Mouse (Mus musculus): ENCODE data around the gene Fem1a.
A peak's percentile ranks its signal among the peaks of the same experiment; 100 is the strongest.

Fem1a gene

GRCm38 (mm10) chr17:56256239-56256881 lies at the start of gene Fem1a:
TSS of gene Fem1a (plus strand) at chr17:56256810.
- DNase-seq (ENCODE audit: low spot score) = peak; percentile 97

DNA sequence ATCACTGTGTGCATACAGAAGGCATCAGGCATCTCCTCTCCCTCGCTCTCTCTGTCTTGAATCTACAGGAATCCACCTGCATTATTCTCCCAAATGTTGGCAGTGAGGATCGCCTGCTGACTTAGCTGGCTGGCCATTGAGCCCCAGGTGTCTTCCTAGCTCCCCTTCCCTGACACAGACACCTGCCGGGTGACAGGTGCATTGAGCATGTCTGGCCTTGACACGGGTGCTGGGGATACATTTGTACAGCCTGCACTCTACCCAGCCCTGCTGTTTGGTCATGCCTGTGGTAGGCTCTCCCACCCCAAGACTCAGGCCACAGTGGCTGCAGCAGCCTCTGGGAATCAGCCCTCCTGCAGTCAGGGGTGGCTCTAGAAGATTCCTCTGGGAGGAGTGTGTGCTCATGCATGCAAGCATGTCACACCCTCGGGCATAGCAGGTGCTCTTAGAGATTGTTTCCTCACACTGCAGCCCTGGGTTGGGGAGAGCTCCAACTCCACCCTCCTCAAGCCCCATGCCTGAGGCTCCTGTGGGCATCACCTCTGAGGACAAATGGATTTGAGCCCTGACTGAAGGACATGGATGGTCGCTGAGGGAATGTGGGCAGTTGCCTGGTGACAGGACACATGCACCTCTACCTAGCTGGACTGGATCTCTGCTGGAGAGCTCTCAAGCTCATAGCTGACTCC lies 49.5 kb upstream of the Fem1a start:
- DNase-seq (ENCODE audit: low spot score) = no peak

- no peak for DNase-seq (ENCODE audit: low spot score)
Observed at GRCm38 (mm10) chr17:56207963-56208530, 48.6 kb upstream of the Fem1a start.

- DNase-seq (ENCODE audit: low spot score) = no peak
Observed at GRCm38 (mm10) chr17:56208821-56209220, 47.8 kb upstream of the Fem1a start.

DNA sequence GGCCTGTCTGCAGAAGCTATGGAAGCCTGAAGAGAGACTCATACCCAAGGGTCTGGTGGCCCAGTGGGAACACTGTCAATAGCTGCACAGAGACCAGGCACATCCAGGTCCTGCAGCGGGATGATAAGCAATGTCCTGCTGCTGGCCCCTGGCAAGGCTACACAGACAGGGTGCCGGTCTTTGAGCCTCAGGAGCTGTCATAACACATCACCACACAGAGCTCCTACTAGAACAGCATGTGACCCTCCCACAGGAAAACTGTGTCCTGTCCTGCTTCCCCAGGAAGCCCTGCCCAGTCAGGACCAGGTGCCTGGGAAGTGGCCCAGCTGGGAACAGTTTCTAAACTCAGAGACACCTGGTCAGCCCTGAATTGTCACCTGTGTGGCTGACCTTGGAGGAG lies 45.5 kb upstream of the Fem1a start:
- DNase-seq (ENCODE audit: low spot score) = no peak

DNA sequence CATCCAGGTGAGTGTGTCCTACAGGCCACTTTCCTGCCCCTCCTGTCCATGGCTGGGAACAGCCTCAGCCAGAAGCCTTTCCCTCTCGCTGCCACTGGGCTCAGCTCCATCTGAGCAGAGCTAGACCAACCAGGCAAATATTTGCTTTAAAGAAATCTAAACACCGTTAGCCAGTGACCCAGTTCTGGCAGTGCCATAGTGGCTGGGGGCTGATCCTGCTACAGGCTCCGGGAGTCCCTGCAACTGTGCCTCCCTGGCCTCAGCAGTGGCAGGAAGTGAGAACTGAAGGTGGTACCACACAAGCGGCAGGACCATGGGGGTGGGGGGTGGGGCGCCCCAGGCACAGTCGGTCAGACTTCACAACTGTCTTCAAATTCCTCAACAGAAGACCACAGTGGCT lies 43.9 kb upstream of the Fem1a start:
- DNase-seq (ENCODE audit: low spot score) = no peak

- DNase-seq (ENCODE audit: low spot score) = no peak
Observed at GRCm38 (mm10) chr17:56214229-56214628, 42.4 kb upstream of the Fem1a start.

GRCm38 (mm10) chr17:56217670-56218069 lies 38.9 kb upstream of the Fem1a start:
- DNase-seq (ENCODE audit: low spot score) = no peak

DNA sequence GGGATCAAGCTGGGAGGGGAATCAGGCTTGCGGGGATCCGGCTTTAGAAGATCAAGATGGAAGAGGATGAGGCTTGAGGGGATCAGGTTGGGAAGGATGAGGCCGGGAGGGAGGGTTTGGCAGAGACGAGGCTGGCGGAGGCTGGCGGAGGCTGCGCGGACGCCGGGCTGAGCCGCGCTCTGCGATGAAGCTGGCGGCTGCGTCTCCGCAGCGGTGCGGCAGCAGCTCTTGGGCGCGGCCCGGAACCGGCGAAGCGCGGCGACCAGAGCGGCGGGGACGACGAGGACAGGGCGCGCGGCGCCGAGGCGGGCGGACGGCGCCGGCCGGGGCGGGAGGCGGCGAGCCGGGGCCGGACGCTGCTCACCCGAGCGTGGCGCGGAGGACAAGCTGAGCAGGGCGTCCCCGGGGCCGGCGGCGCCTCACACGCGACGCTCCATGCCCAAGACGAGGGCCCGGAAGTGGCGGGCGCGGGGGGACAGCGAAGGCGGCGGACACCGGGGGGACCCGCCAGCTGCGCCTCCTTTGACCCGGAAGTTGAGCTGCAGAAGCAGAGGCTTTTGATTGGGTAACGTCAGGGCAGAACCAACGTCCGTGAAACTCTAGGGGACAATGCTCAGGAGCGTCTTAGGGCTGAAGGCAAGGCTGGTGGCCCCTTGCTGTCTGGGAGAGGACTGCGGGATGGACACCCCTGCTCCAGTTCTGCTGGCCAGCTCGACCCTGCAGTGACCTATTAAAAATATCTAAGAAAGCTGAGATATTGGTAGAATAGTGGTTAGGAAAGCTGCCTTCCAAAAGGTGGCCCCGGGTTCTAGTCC lies 38.0 kb upstream of the Fem1a start, which contains the start of gene Dpp9:
Gene Dpp9, minus strand, starts transcription at position 529 of the 815 bp plus-strand sequence.
- peak; percentile 95 for DNase-seq (ENCODE audit: low spot score)

GRCm38 (mm10) chr17:56219251-56219650 lies 37.4 kb upstream of the Fem1a start:
- DNase-seq (ENCODE audit: low spot score) = no peak

GRCm38 (mm10) chr17:56219805-56220204 lies 36.8 kb upstream of the Fem1a start:
- peak; percentile 79 for DNase-seq (ENCODE audit: low spot score)

DNA sequence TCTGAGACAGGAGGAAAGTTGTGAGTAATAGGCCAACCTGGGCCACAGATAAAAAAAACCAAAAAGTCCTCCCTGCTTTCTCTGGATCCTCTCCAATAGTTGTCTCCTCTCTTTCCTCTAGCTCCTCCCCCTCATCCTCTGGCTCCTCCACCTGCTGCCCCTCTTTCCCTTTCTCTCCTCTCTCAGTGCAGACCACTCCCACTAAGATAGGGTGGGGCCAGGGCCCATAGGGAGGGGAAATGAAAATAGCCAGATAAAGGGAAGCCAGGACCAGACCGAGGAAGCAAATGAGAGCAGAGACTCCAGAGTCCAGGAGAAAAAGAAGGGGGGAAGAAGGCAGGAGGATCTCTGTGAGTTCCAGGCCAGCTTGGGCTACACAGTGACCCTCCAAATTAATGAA lies 31.7 kb upstream of the Fem1a start:
- no peak for DNase-seq (ENCODE audit: low spot score)

GRCm38 (mm10) chr17:56226566-56226965 lies 30.0 kb upstream of the Fem1a start:
- DNase-seq (ENCODE audit: low spot score) = no peak

- DNase-seq (ENCODE audit: low spot score) = no peak
Observed at GRCm38 (mm10) chr17:56229943-56230342, 26.7 kb upstream of the Fem1a start.

DNA sequence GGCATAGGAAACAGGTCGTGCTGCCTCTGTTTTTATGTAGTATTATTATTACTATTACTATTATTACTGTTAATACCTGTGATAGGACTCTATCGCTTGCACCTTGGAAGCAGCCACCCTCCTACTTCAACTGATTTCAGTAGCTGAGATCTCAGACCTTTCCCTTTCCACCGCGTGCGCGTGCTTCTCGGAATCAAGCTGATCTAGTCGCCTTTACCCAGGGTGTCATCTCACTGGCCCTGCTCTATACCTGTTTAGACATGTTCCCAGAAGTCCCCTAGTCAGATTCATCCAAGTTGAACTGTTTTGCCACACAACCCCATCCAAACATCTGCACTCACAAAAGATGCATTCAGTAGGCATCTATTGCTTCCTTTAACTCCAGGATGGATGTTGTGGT lies 23.2 kb upstream of the Fem1a start:
- no peak for DNase-seq (ENCODE audit: low spot score)

- DNase-seq (ENCODE audit: low spot score) = peak; percentile 83
Observed at GRCm38 (mm10) chr17:56233818-56234469, 22.7 kb upstream of the Fem1a start.

DNA sequence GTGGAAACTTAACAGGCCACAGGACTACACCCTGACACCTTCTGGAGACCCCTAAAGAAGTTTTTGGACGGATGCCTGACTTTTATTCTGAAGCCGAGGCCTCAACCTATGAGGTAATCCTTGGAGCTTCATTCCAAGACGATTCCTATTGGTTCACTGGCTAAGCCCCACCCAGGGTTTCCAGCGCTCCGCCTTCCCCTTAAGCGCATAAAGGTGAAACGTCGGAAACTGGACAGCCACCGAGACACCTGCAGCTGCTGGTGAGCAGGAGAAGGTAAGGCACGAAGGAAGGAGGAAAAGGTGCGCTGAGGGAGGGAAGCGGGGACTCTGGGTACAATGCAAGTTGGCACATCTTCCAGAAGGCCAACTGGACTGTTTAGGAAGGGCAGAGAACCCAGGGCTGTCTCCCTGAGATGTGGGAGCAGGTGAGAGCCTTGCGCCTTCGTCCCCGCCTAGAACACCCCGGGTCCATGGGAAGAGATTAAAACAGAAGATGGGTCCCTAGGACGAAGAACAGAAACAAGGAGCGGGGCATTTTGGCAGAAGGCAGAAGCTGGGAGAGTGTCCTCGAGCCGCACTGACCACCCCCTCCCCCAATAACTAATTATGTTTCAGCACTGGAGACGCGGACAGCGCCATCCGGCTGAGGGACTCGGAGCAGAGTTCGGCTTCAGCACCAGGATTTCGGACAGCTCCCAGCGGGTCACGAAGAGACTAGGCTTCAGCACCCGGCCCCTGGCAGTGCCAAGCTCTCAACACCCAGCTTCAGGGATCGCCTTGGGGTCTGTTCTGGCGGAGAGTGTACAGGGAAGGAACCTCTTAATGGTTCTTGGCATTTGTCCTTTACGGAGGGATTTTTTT lies 14.8 kb upstream of the Fem1a start:
- DNase-seq (ENCODE audit: low spot score) = peak; percentile 77

DNA sequence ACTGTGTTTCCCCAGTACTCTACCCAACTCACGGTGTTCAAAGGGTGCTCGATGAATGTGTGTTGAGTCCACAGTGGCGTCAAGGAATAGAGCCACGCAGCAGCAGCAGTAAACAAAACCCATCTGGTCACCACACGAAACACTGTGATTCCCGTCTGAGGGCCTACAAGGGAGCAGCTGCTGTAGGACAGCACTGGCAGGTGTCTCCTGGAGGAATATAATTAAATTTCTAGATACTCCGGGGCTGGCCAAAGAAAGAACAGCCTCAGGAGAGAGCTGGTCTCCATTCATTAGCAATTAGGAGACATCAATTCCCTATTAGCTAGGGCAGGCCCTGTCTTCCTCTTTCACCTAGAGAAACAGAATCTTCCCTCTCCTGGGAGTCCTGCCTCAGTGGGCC lies 11.0 kb upstream of the Fem1a start:
- no peak for DNase-seq (ENCODE audit: low spot score)

DNA sequence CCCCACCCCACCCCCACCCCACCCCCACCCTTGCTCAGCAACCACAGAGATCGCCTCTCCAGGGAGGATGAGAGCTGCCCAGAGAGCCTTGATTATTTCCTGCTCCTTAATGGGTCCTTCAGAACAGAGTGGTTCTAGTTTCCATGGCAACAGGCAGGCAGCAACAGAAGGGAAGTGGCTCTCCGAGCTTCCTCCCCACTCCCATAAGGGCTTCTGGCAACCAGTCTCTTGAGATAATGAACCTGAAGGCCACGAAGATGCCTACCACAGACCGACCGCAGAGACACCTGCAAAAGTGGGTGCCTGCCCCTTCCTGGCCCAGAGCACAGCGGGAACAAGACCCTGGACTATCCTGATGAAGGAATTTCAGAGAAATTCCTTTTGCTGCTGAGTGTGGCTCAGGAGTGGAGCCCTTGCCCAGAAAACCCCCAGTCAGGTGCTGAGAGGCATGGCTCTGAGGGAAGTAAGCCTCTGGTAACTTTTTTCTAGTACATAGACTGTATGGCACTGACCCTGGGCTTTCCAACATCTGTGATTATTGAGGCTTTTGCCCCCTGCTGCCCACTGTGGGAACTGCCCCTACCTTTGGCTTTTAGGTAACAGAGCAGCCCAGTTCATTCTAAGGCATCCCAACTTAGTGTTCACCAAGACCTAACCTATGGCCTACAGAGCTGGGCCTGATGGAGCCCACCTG lies 5.3 kb upstream of the Fem1a start:
- peak; percentile 22 for DNase-seq (ENCODE audit: low spot score)

DNA sequence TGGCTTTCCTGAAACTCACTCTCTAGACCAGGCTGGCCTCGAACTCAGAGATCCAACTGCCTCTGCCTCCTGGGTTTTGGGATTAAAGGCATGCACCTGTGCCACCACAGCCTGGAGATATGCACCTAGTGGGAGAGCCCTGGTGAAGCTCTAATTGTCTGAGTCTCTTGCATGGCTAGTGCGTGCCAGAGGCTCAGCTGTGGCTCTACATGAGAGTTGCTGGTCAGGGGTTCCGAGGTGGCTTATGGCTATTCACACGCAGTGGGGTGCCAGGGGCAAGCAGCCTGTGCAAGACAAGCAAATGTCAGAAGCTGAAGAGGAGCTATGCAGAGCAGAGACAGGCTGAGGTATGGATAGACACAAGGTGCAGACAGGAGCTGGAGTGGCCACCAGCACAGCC lies 1.9 kb upstream of the Fem1a start:
- DNase-seq (ENCODE audit: low spot score) = no peak

Measured in yolk sac, embryonic 10.5 days (tissue).